Mouse (Mus musculus) embryonic fibroblast, embryonic 13.5 days (primary cell): ENCODE results near the gene Tha1. TPM values are rescaled to one million over a fixed set of nuclear protein-coding genes. Genes with fewer than 3 reads are reported as not detected.
A peak's percentile ranks its signal among the peaks of the same experiment; 100 is the strongest.

Experiments used
- H3K27ac ChIP-seq: 2 replicates; pipeline ENCODE4 v1.5.1; 2012; ENCODE audit warnings: low read length, control low read depth, inconsistent platforms; ENCODE audit not compliant: insufficient read depth
- H3K4me1 ChIP-seq: 2 replicates; pipeline ENCODE4 v1.6.1; 2011; ENCODE audit warnings: low read length; ENCODE audit not compliant: control insufficient read depth, insufficient read depth
- H3K4me3 ChIP-seq: 2 replicates; pipeline ENCODE4 v1.5.1; 2011; ENCODE audit warnings: mild to moderate bottlenecking, control low read depth, low read length; ENCODE audit not compliant: insufficient read depth
- CTCF ChIP-seq: IDR thresholded peaks from 2 replicates; pipeline ENCODE4 v1.5.1; 2011; ENCODE audit warnings: mild to moderate bottlenecking, control low read depth, low read length, moderate library complexity, borderline replicate concordance; ENCODE audit not compliant: insufficient read depth
- POLR2A ChIP-seq: IDR thresholded peaks from 2 replicates; pipeline ENCODE4 v1.6.1; 2011; ENCODE audit warnings: low read depth, mild to moderate bottlenecking, control low read depth, low read length, moderate library complexity
- polyA plus RNA-seq: library from polyadenylated mRNA; stranded (reverse); fragments of >200 nt; gene quantifications from 2 replicates; pipeline ENCODE4 v1.2.4, GENCODE M21; 2011; ENCODE audit warnings: low read depth; ENCODE audit not compliant: missing spikeins, insufficient read length

Tha1 gene
- polyA plus RNA-seq, 1 experiment = 1.2 TPM

- H3K4me3 ChIP-seq = no peak overlapping the region
- no peak for TF ChIP-seq POLR2A
- TF ChIP-seq CTCF = no peak
- H3K4me1 ChIP-seq = peaks cover 29% of the 10 kb centered on the region
- peak overlapping the region; percentile 39 for H3K27ac ChIP-seq
These were observed 44.2 kb downstream of the Tha1 start for GRCm38 (mm10) chr11:117828888-117829604.

GRCm38 (mm10) chr11:117828149-117828887 is 45.0 kb downstream of the Tha1 start:
- Histone ChIP-seq H3K27ac (peak overlapping the region; percentile 39), H3K4me3 (no peak overlapping the region), H3K4me1 (peaks cover 35% of the 10 kb centered on the region)
- TF ChIP-seq POLR2A = no peak
- TF ChIP-seq CTCF = no peak

- H3K4me1 ChIP-seq = peaks cover 41% of the 10 kb centered on the region
- H3K27ac ChIP-seq = no peak overlapping the region
- H3K4me3 ChIP-seq = no peak overlapping the region
- no peak for TF ChIP-seq CTCF
- no peak for TF ChIP-seq POLR2A
These were observed 45.9 kb downstream of the Tha1 start for GRCm38 (mm10) chr11:117827386-117827785.

GRCm38 (mm10) chr11:117826916-117827315 is 46.4 kb downstream of the Tha1 start:
- no peak for TF ChIP-seq CTCF
- no peak for TF ChIP-seq POLR2A
- H3K4me3 ChIP-seq = no peak overlapping the region
- H3K4me1 ChIP-seq = peaks cover 43% of the 10 kb centered on the region
- no peak overlapping the region for H3K27ac ChIP-seq

- peak overlapping the region; percentile 65 for H3K4me3 ChIP-seq
- TF ChIP-seq CTCF (no peak), POLR2A (peak; percentile 31; the same call in 1 of the 2 replicates)
- peak overlapping the region; percentile 95 for H3K27ac ChIP-seq
- H3K4me1 ChIP-seq = peaks cover 43% of the 10 kb centered on the region
These were observed 47.1 kb downstream of the Tha1 start for GRCm38 (mm10) chr11:117826164-117826563.

GRCm38 (mm10) chr11:117825333-117826101 is 47.8 kb downstream of the Tha1 start, which contains the start of the genes Afmid and Tk1:
Gene Afmid (plus strand): TSS chr11:117825924.
Gene Tk1 (minus strand): TSS chr11:117826092.
- TF ChIP-seq POLR2A = peak; percentile 52
- TF ChIP-seq CTCF = no peak
- Histone ChIP-seq H3K27ac (peak within 1 kb of the TSS; percentile 95), H3K4me3 (peak within 1 kb of the TSS; percentile 65), H3K4me1 (peaks cover 43% of the 10 kb centered on the region)

- Histone ChIP-seq H3K27ac (peak overlapping the region; percentile 47), H3K4me1 (peaks cover 37% of the 10 kb centered on the region), H3K4me3 (peak overlapping the region; percentile 65)
- TF ChIP-seq CTCF = peak; percentile 89
- TF ChIP-seq POLR2A = peak; percentile 30; the same call in 1 of the 2 replicates
These were observed 49.0 kb downstream of the Tha1 start for GRCm38 (mm10) chr11:117824060-117824969.

GRCm38 (mm10) chr11:117823411-117823810 is 49.9 kb downstream of the Tha1 start:
- no peak overlapping the region for H3K4me3 ChIP-seq
- TF ChIP-seq POLR2A (no peak), CTCF (no peak)
- H3K27ac ChIP-seq = peak overlapping the region; percentile 95
- peaks cover 30% of the 10 kb centered on the region for H3K4me1 ChIP-seq
